Mouse (Mus musculus): ENCODE results near the gene Tmed8.

DNA sequence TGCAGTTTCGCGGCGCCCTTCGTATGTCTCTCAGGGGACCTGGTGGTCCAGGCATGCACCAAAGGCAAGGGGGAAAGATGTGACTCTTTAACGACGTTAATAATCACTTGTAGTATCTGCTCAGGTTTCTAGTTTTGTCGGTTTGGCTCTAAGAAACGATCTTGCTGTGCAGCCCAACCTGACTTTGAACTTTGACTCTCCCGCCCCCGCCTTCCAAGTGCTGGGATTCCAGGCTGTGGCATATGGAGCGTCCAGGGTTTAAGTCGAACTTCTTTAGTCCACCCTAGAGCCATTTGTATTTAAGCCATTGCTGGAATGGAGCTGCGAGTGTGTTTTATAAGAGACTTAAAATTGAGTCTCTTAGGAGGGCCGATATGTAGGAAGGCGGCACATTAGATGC lies 52.1 kb downstream of the Tmed8 start:
- no peak for TF ChIP-seq CTCF (IDR thresholded peaks at IDR 0.05; ENCODE audit: insufficient read depth, low read length)
- TF ChIP-seq POLR2A (IDR thresholded peaks at IDR 0.05; ENCODE audit: borderline replicate concordance, extremely low read depth, low read depth, low read length): no peak

All from lung, adult 2 months (tissue).